Mouse (Mus musculus) effector memory CD4-positive, alpha-beta T cell, adult 7 months (primary cell): ENCODE measurements around the gene Tas1r2. TPM values are rescaled to one million over a fixed set of nuclear protein-coding genes. Genes with fewer than 3 reads are reported as not detected.

Experiments used
- polyA plus RNA-seq: library from polyadenylated mRNA; unstranded; fragments of 100-300 nt; shearing (Covaris generic); gene quantifications from one replicate; pipeline ENCODE4 v1.2.1, GENCODE M21; 2017

Tas1r2 gene
- not detected for polyA plus RNA-seq

DNA sequence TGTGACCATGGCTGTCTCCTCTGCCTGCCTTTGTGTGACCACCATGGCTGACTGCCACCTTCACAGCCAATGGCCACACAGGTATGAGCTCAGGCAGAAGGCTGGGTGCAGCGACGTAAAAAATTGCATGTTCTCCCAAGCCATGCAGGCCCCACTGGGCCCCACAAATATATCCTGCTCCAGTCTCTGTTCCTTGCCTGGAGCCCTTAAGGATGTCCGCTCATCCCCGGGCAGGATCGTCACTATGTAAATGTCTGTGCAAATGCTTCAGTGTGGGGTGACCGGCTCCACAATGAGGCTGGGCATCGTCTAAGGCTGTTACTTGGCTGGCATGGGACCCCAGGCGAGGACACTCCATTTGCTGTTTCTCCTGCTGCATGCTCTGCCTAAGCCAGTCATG lies at the start of gene Tas1r2:
Gene Tas1r2, plus strand, starts transcription at position 301 of the 400 bp plus-strand sequence.

GRCm38 (mm10) chr4:139622373-139623282 lies 30.7 kb upstream of the Tas1r2 start, which contains the start of gene Aldh4a1:
Aldh4a1 (plus strand) TSS chr4:139622866.

Other genes starting within 250 kb of the Tas1r2 start
- 5.5 TPM for gene Iffo2, start 123.0 kb upstream of the Tas1r2 start, polyA plus RNA-seq
- gene Gm21969, start 50.4 kb upstream of the Tas1r2 start, polyA plus RNA-seq, result not detected
- gene Aldh4a1, start 30.7 kb upstream of the Tas1r2 start, polyA plus RNA-seq, result 17.2 TPM
- not detected for gene Pax7, start 180.0 kb downstream of the Tas1r2 start, polyA plus RNA-seq